Mouse (Mus musculus): ENCODE data around the gene Shroom4.

DNA sequence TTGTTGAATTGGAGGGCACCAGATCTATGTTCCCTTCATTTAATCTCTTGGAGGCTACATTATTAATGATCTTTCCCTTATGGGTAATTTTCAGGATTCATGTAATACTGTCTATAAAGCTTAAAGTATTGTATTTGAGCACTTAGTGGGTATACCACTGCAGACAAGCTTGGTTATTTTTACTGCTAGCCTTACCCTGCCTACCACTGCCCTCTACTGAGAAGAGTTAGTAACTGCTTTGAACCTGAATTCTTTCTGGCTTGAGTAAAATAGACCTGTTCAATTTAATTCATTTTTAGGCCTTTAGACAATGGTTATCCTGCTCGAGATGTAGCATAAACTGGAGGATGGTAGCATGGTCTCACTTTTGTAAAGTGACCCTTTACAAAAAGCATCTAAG lies 75.5 kb downstream of the Shroom4 start:
- no peak for TF ChIP-seq CTCF (IDR thresholded peaks at IDR 0.05; ENCODE audit: control insufficient read depth, insufficient read depth, insufficient replicate concordance, low read depth, low read length)
- no peak for TF ChIP-seq POLR2A (IDR thresholded peaks at IDR 0.05; ENCODE audit: control insufficient read depth, low read depth, low read length)

Data from testis, adult 2 months (tissue).